Mouse (Mus musculus) limb, embryonic 13.5 days (tissue): ENCODE measurements around the gene Islr2. TPM values are rescaled to one million over a fixed set of nuclear protein-coding genes. Genes with fewer than 3 reads are reported as not detected.

Source experiments
- ATAC-seq: fragments of 200-750 bp; cut with Nextera tagmentation; 2 replicates; pipeline ENCODE4 v1.8.0; 2017; ENCODE audit warnings: low read depth, moderate number of reproducible peaks, moderate TSS enrichment; ENCODE audit not compliant: low FRiP score
- H3K27ac ChIP-seq: fragments of 300-500 bp; sonication (generic); 2 replicates; pipeline ENCODE4 v1.5.1; 2015; ENCODE audit warnings: inconsistent platforms, mild to moderate bottlenecking, moderate library complexity
- H3K27me3 ChIP-seq: fragments of 300-500 bp; sonication (generic); 2 replicates; pipeline ENCODE4 v1.6.1; 2015; ENCODE audit warnings: mild to moderate bottlenecking, inconsistent platforms
- H3K36me3 ChIP-seq: fragments of 300-500 bp; sonication (generic); 2 replicates; pipeline ENCODE4 v1.6.1; 2015; ENCODE audit warnings: inconsistent platforms, mild to moderate bottlenecking, moderate library complexity
- H3K4me1 ChIP-seq: fragments of 300-500 bp; sonication (generic); 2 replicates; pipeline ENCODE4 v1.6.1; 2015; ENCODE audit warnings: inconsistent platforms
- H3K4me2 ChIP-seq: fragments of 300-500 bp; sonication (generic); replicated peaks from 2 replicates; pipeline ENCODE4 v1.6.1; 2015; ENCODE audit warnings: inconsistent platforms, mild to moderate bottlenecking, moderate library complexity
- H3K4me3 ChIP-seq: fragments of 300-500 bp; sonication (generic); 2 replicates; pipeline ENCODE4 v1.5.1; 2015; ENCODE audit warnings: moderate library complexity, mild to moderate bottlenecking, inconsistent platforms
- H3K9ac ChIP-seq: fragments of 300-500 bp; sonication (generic); 2 replicates; pipeline ENCODE4 v1.6.1; 2015; ENCODE audit warnings: mild to moderate bottlenecking, inconsistent platforms
- H3K9me3 ChIP-seq: fragments of 300-500 bp; sonication (generic); 2 replicates; pipeline ENCODE4 v1.6.1; 2016; ENCODE audit warnings: inconsistent platforms
- WGBS: fragments of 180-500 bp; shearing (Covaris S2); methylation state at CpG from one replicate; pipeline ENCODE4 v1.1.7; 2015; 5-methylcytosine and 5-hydroxymethylcytosine counted together
- polyA plus RNA-seq: library from polyadenylated mRNA; unstranded; fragments of >200 nt; fragmentation: Nextera tagmentation; extraction: Ambion mirVana; gene quantifications from 2 replicates; pipeline ENCODE4 v1.2.1, GENCODE M21; 2015

Islr2 gene
- polyA plus RNA-seq, 1 experiment from 2014 or later, result 2.1 TPM

GRCm38 (mm10) chr9:58200270-58201090 lies 3.6 kb downstream of the Islr2 start:
- peaks cover 82% of the 10 kb centered on the region for H3K4me1 ChIP-seq

GRCm38 (mm10) chr9:58199381-58200269 lies 4.5 kb downstream of the Islr2 start:
- Histone ChIP-seq H3K27ac (no peak overlapping the region), H3K4me3 (peak overlapping the region; percentile 36), H3K27me3 (peaks cover 94% of the 10 kb centered on the region), H3K4me1 (peaks cover 82% of the 10 kb centered on the region), H3K4me2 (peak overlapping the region; percentile 64), H3K36me3 (no peaks in the 10 kb centered on the region), H3K9me3 (no peaks in the 10 kb centered on the region), H3K9ac (peak overlapping the region; percentile 39; the same call in 1 of the 2 replicates)
- ATAC-seq, result no peak
- WGBS, result 3% methylated on average over 41 of the region's 41 CpGs

More at GRCm38 (mm10) chr9:58200270-58201090, 3.6 kb downstream of the Islr2 start:
- ATAC-seq, result no peak
- no peak overlapping the region for H3K9ac ChIP-seq
- no peak overlapping the region; the same call in 1 of the 2 replicates for H3K27ac ChIP-seq
- peaks cover 93% of the 10 kb centered on the region for H3K27me3 ChIP-seq
- no peaks in the 10 kb centered on the region for H3K9me3 ChIP-seq
- peak overlapping the region; percentile 36 for H3K4me3 ChIP-seq
- peak overlapping the region; percentile 64 for H3K4me2 ChIP-seq
- no peaks in the 10 kb centered on the region for H3K36me3 ChIP-seq
- 14% methylated on average over 11 of the region's 11 CpGs for WGBS

GRCm38 (mm10) chr9:58198801-58199371 lies 5.2 kb downstream of the Islr2 start:
- Histone ChIP-seq H3K9me3 (no peaks in the 10 kb centered on the region), H3K4me1 (peaks cover 82% of the 10 kb centered on the region), H3K27me3 (peaks cover 100% of the 10 kb centered on the region), H3K4me2 (peak overlapping the region; percentile 64), H3K4me3 (peak overlapping the region; percentile 36), H3K27ac (no peak overlapping the region), H3K36me3 (no peaks in the 10 kb centered on the region), H3K9ac (peak overlapping the region; percentile 39; the same call in 1 of the 2 replicates)
- no peak for ATAC-seq
- 1% methylated on average over 38 of the region's 38 CpGs for WGBS

- peak overlapping the region; percentile 45 for H3K9ac ChIP-seq
- WGBS, result 2% methylated on average over 58 of the region's 58 CpGs
- H3K27me3 ChIP-seq, result peaks cover 93% of the 10 kb centered on the region
Observed at GRCm38 (mm10) chr9:58197781-58198701, 6.1 kb downstream of the Islr2 start.

GRCm38 (mm10) chr9:58196610-58197567 lies 7.2 kb downstream of the Islr2 start:
- no peak for ATAC-seq
- H3K36me3 ChIP-seq, result no peaks in the 10 kb centered on the region
- H3K4me2 ChIP-seq, result peak overlapping the region; percentile 64
- H3K27me3 ChIP-seq, result peaks cover 81% of the 10 kb centered on the region
- H3K27ac ChIP-seq, result no peak overlapping the region
- no peaks in the 10 kb centered on the region for H3K9me3 ChIP-seq
- H3K9ac ChIP-seq, result peak overlapping the region; percentile 48; the same call in 1 of the 2 replicates
- peaks cover 63% of the 10 kb centered on the region for H3K4me1 ChIP-seq
- WGBS, result 5% methylated on average over 46 of the region's 46 CpGs
- peak overlapping the region; percentile 36 for H3K4me3 ChIP-seq

More at GRCm38 (mm10) chr9:58197781-58198701, 6.1 kb downstream of the Islr2 start:
- H3K4me1 ChIP-seq, result peaks cover 74% of the 10 kb centered on the region
- peak; percentile 49; the same call in 1 of the 2 replicates for ATAC-seq
- H3K9me3 ChIP-seq, result no peaks in the 10 kb centered on the region
- peak overlapping the region; percentile 64 for H3K4me2 ChIP-seq
- peak overlapping the region; percentile 36 for H3K4me3 ChIP-seq
- no peak overlapping the region for H3K27ac ChIP-seq
- no peaks in the 10 kb centered on the region for H3K36me3 ChIP-seq

GRCm38 (mm10) chr9:58196141-58196540 lies 8.0 kb downstream of the Islr2 start:
- H3K9me3 ChIP-seq, result no peaks in the 10 kb centered on the region
- H3K4me1 ChIP-seq, result peaks cover 56% of the 10 kb centered on the region
- H3K9ac ChIP-seq, result peak overlapping the region; percentile 48; the same call in 1 of the 2 replicates
- no peak overlapping the region for H3K27ac ChIP-seq
- no peak for ATAC-seq
- peak overlapping the region; percentile 64 for H3K4me2 ChIP-seq
- H3K4me3 ChIP-seq, result peak overlapping the region; percentile 23
- H3K36me3 ChIP-seq, result no peaks in the 10 kb centered on the region
- 4% methylated on average over 14 of the region's 14 CpGs for WGBS
- H3K27me3 ChIP-seq, result peaks cover 74% of the 10 kb centered on the region

- no peak overlapping the region; the same call in 1 of the 2 replicates for H3K4me2 ChIP-seq
- no peak overlapping the region for H3K4me3 ChIP-seq
- H3K27ac ChIP-seq, result no peak overlapping the region
- H3K36me3 ChIP-seq, result no peaks in the 10 kb centered on the region
- no peak overlapping the region for H3K9ac ChIP-seq
- peaks cover 69% of the 10 kb centered on the region for H3K27me3 ChIP-seq
- H3K9me3 ChIP-seq, result no peaks in the 10 kb centered on the region
- ATAC-seq, result no peak
- 5% methylated on average over 1 of the region's 1 CpGs for WGBS
- peaks cover 51% of the 10 kb centered on the region for H3K4me1 ChIP-seq
Observed at GRCm38 (mm10) chr9:58195671-58196070, 8.4 kb downstream of the Islr2 start.

GRCm38 (mm10) chr9:58194222-58194621 lies 9.9 kb downstream of the Islr2 start:
- H3K27ac ChIP-seq, result no peak overlapping the region
- whole genome bisulfite sequencing, result 61% methylated on average over 9 of the region's 9 CpGs
- no peaks in the 10 kb centered on the region for H3K9me3 ChIP-seq
- H3K27me3 ChIP-seq, result peaks cover 54% of the 10 kb centered on the region
- H3K4me1 ChIP-seq, result peaks cover 36% of the 10 kb centered on the region
- ATAC-seq, result no peak
- H3K36me3 ChIP-seq, result no peaks in the 10 kb centered on the region
- no peak overlapping the region for H3K9ac ChIP-seq
- no peak overlapping the region for H3K4me3 ChIP-seq
- no peak overlapping the region for H3K4me2 ChIP-seq

GRCm38 (mm10) chr9:58184456-58184855 lies 19.7 kb downstream of the Islr2 start:
- 80% methylated on average over 6 of the region's 6 CpGs for WGBS
- ATAC-seq, result no peak

GRCm38 (mm10) chr9:58179390-58179789 lies 24.7 kb downstream of the Islr2 start:
- WGBS, result 77% methylated on average over 2 of the region's 2 CpGs
- no peaks in the 10 kb centered on the region for H3K27me3 ChIP-seq
- H3K4me3 ChIP-seq, result no peak overlapping the region
- ATAC-seq, result no peak
- no peaks in the 10 kb centered on the region for H3K36me3 ChIP-seq
- peaks cover 24% of the 10 kb centered on the region for H3K4me1 ChIP-seq
- H3K9me3 ChIP-seq, result no peaks in the 10 kb centered on the region
- no peak overlapping the region for H3K9ac ChIP-seq
- no peak overlapping the region for H3K4me2 ChIP-seq
- H3K27ac ChIP-seq, result no peak overlapping the region

More at GRCm38 (mm10) chr9:58184456-58184855, 19.7 kb downstream of the Islr2 start:
- Histone ChIP-seq H3K9ac (no peak overlapping the region), H3K36me3 (no peaks in the 10 kb centered on the region), H3K4me3 (no peak overlapping the region), H3K27ac (no peak overlapping the region), H3K27me3 (no peaks in the 10 kb centered on the region), H3K4me1 (no peaks in the 10 kb centered on the region), H3K4me2 (no peak overlapping the region), H3K9me3 (no peaks in the 10 kb centered on the region)
